Mouse (Mus musculus) activated CD4-positive, CD25-positive, alpha-beta regulatory T cell, adult 4 months (primary cell): Measurements from ENCODE around the gene Bglap3. TPM values are rescaled to one million over a fixed set of nuclear protein-coding genes. Genes with fewer than 3 reads are reported as not detected.
"Not testable (repeated sequence)": the region's sequence is repeated elsewhere in the genome, so short reads cannot be mapped to it uniquely, and the experiment has no call there.

ENCODE experiments used
- ATAC-seq: one replicate; pipeline ENCODE4 v1.8.0; 2017
- polyA plus RNA-seq, 2 experiments: library from polyadenylated mRNA; unstranded; fragments of 100-300 nt; shearing (Covaris generic); gene quantifications; one replicate each; pipeline ENCODE4 v1.2.1; 2017

Gene Bglap3
- not detected for polyA plus RNA-seq

- not testable (repeated sequence) for ATAC-seq
These were observed at the start of gene Bglap3 for GRCm38 (mm10) chr3:88372643-88373042. Gene Bglap3 (minus strand): TSS chr3:88372743.

- no peak for ATAC-seq
These were observed 49.6 kb upstream of the Bglap3 start for GRCm38 (mm10) chr3:88422020-88422720.

GRCm38 (mm10) chr3:88420771-88421170 is 48.2 kb upstream of the Bglap3 start:
- no peak for ATAC-seq

- ATAC-seq, result no peak
These were observed 45.5 kb upstream of the Bglap3 start for GRCm38 (mm10) chr3:88418016-88418415.

GRCm38 (mm10) chr3:88415668-88416067 is 43.1 kb upstream of the Bglap3 start:
- ATAC-seq, result no peak

- no peak for ATAC-seq
These were observed 40.1 kb upstream of the Bglap3 start for GRCm38 (mm10) chr3:88412636-88413035.

- no peak for ATAC-seq
These were observed 39.1 kb upstream of the Bglap3 start for GRCm38 (mm10) chr3:88411681-88412080.

GRCm38 (mm10) chr3:88410645-88411031 is 38.1 kb upstream of the Bglap3 start:
- ATAC-seq, result no peak

- ATAC-seq, result peak; percentile 96
These were observed 37.5 kb upstream of the Bglap3 start, which contains the start of gene Pmf1 for GRCm38 (mm10) chr3:88409741-88410644. Gene Pmf1 (minus strand): TSS chr3:88410331.

GRCm38 (mm10) chr3:88408953-88409352 is 36.4 kb upstream of the Bglap3 start:
- no peak for ATAC-seq

GRCm38 (mm10) chr3:88407529-88407928 is 35.0 kb upstream of the Bglap3 start:
- ATAC-seq, result no peak

- ATAC-seq, result no peak
These were observed 34.5 kb upstream of the Bglap3 start for GRCm38 (mm10) chr3:88407090-88407489.

GRCm38 (mm10) chr3:88403522-88404230 is 31.1 kb upstream of the Bglap3 start:
- ATAC-seq, result no peak

- no peak for ATAC-seq
These were observed 26.1 kb upstream of the Bglap3 start for GRCm38 (mm10) chr3:88398666-88399065.

GRCm38 (mm10) chr3:88395742-88396141 is 23.2 kb upstream of the Bglap3 start:
- ATAC-seq, result no peak

GRCm38 (mm10) chr3:88395288-88395687 is 22.7 kb upstream of the Bglap3 start:
- no peak for ATAC-seq

- no peak for ATAC-seq
These were observed 21.3 kb upstream of the Bglap3 start for GRCm38 (mm10) chr3:88393776-88394375.

GRCm38 (mm10) chr3:88384364-88384763 is 11.8 kb upstream of the Bglap3 start, which contains the start of gene Bglap:
Gene Bglap (minus strand): TSS chr3:88384464.
- ATAC-seq, result no peak

GRCm38 (mm10) chr3:88382383-88382782 is 9.8 kb upstream of the Bglap3 start:
- not testable (repeated sequence) for ATAC-seq

GRCm38 (mm10) chr3:88381389-88382315 is 9.1 kb upstream of the Bglap3 start:
- peak; percentile 93 for ATAC-seq

- ATAC-seq, result not testable (repeated sequence)
These were observed 6.1 kb upstream of the Bglap3 start, which contains the start of gene Bglap2 for GRCm38 (mm10) chr3:88378599-88378998. Gene Bglap2 (minus strand): TSS chr3:88378699.
